Mouse (Mus musculus): Measurements from ENCODE around the gene Eef1g. TPM values are rescaled to one million over a fixed set of nuclear protein-coding genes. Genes with fewer than 3 reads are reported as not detected.

The Eef1g gene
- polyA plus RNA-seq, 1 experiment from 2014 or later: 352 TPM

DNA sequence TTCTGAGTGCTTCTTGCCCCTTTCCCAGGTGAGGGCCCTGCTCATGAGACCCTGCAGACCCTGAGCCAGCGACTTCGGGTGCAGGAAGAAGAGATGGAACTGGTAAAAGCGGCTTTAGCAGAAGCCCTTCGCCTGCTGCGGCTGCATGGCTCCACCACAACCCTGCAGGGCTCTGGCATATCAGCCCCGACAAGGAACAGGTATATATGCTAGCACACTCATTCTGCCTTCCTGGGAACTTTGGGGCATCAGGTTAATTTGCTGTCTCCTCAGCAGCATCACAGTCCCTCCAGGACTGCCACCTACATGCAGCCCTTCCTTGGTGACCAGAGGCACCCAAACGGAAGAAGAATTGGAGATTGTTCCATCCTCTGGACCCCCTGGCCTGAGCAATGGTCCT, 36.1 kb upstream of the Eef1g start:
- H3K9ac ChIP-seq: 0 out of 2 replicates have a peak overlapping the region, but pooled peaks have one; percentile 9
- ATAC-seq (ENCODE audit: low FRiP score): no peak
- WGBS: 89% methylated on average over 7 of the region's 7 CpGs
- H3K4me2 ChIP-seq (replicated peaks): peak overlapping the region; percentile 67
- peaks cover 26% of the 10 kb centered on the region for H3K36me3 ChIP-seq
- 0 out of 2 replicates have a peak overlapping the region, but pooled peaks have one; percentile 54 for H3K4me3 ChIP-seq
- no peaks in the 10 kb centered on the region for H3K9me3 ChIP-seq (replicated peaks)
- H3K27me3 ChIP-seq: peaks cover 6% of the 10 kb centered on the region
- peaks cover 13% of the 10 kb centered on the region for H3K4me1 ChIP-seq
- H3K27ac ChIP-seq: no peak overlapping the region

DNA sequence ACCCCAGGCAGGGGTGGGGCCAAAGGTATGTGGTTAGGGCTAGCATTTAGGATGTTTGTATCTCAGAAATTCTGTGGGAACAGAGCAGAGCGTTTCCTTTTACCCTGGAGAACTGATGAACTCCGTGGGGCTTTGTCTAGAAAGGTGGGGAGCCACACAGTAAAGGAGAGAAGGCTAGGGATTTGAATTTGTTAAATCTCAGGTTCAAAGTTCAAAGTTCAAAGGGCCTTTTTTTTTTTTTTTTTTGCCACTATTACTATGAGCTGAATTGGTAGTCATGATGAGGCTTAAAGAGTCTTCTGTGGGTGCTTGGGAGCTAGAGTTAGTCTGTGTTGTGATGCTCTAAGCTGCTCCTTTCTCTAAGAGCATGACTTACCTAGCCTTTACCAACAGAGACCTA, 30.1 kb upstream of the Eef1g start:
- H3K9ac ChIP-seq: 0 out of 2 replicates have a peak overlapping the region, but pooled peaks have one; percentile 23
- no peaks in the 10 kb centered on the region for H3K9me3 ChIP-seq (replicated peaks)
- H3K27me3 ChIP-seq: no peaks in the 10 kb centered on the region
- H3K4me1 ChIP-seq: peaks cover 6% of the 10 kb centered on the region
- ATAC-seq (ENCODE audit: low FRiP score): no peak
- 78% methylated on average over 2 of the region's 2 CpGs for WGBS
- H3K27ac ChIP-seq: no peak overlapping the region
- no peak overlapping the region for H3K4me2 ChIP-seq (replicated peaks)
- H3K4me3 ChIP-seq: no peak overlapping the region
- H3K36me3 ChIP-seq: peaks cover 17% of the 10 kb centered on the region

DNA sequence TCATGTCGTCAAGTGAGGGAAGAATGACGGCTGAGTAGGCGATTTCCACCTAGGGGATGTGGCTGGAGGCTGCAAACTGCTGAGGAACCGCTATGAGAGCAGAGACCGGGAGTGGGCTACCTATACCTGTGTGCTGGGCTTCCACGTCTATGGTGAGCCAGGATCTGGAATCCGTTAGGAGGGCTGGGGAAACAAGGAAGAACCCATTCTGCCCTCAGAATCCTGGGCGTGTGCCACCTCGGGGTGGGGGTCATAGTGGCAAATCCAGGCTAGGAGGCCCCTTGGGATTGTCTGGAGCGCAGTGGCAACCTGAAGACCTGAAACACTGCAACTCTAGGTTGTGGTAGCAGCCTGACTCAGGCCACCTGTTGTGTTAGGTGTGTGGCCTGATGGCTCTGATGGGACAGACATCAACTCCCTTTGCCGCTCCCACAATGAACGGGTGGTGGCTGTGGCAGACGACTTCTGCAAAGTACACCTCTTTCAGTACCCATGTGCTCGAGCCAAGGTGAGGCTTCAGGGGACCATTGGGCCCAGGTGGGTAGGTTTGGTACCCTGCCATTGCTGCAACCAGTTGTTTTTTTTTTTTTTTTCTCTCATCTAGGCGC, 26.2 kb upstream of the Eef1g start:
- no peaks in the 10 kb centered on the region for H3K9me3 ChIP-seq (replicated peaks)
- H3K9ac ChIP-seq: no peak overlapping the region
- peak overlapping the region; percentile 68; the same call in 1 of the 2 replicates for H3K4me2 ChIP-seq (replicated peaks)
- no peak overlapping the region for H3K4me3 ChIP-seq
- peaks cover 24% of the 10 kb centered on the region for H3K4me1 ChIP-seq
- 83% methylated on average over 15 of the region's 15 CpGs for WGBS
- no peak for ATAC-seq (ENCODE audit: low FRiP score)
- no peak overlapping the region for H3K27ac ChIP-seq
- H3K36me3 ChIP-seq: peaks cover 25% of the 10 kb centered on the region
- H3K27me3 ChIP-seq: no peaks in the 10 kb centered on the region

DNA sequence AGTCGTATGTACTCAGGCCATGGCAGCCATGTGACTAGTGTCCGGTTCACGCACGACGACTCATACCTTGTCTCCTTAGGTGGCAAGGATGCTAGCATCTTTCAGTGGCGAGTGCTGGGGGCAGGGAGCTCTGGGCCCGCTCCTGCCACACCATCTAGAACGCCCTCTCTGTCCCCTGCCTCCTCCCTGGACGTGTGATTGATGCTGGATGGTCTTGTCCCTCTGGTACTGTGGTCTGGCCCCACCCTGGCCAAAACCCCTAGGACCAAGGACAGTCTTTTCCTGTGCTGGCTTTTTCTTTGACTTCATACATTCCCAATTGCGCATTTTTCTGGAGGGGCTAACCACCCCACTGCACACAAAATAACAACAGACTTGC, 25.7 kb upstream of the Eef1g start:
- Histone ChIP-seq H3K27ac (peak overlapping the region; percentile 97), H3K4me2 (replicated peaks) (peak overlapping the region; percentile 68), H3K9ac (peak overlapping the region; percentile 95), H3K36me3 (peaks cover 30% of the 10 kb centered on the region), H3K9me3 (replicated peaks) (no peaks in the 10 kb centered on the region), H3K4me1 (peaks cover 24% of the 10 kb centered on the region), H3K4me3 (peak overlapping the region; percentile 83), H3K27me3 (no peaks in the 10 kb centered on the region)
- no peak; the same call in 1 of the 2 replicates for ATAC-seq (ENCODE audit: low FRiP score)
- WGBS: 40% methylated on average over 10 of the region's 10 CpGs

DNA sequence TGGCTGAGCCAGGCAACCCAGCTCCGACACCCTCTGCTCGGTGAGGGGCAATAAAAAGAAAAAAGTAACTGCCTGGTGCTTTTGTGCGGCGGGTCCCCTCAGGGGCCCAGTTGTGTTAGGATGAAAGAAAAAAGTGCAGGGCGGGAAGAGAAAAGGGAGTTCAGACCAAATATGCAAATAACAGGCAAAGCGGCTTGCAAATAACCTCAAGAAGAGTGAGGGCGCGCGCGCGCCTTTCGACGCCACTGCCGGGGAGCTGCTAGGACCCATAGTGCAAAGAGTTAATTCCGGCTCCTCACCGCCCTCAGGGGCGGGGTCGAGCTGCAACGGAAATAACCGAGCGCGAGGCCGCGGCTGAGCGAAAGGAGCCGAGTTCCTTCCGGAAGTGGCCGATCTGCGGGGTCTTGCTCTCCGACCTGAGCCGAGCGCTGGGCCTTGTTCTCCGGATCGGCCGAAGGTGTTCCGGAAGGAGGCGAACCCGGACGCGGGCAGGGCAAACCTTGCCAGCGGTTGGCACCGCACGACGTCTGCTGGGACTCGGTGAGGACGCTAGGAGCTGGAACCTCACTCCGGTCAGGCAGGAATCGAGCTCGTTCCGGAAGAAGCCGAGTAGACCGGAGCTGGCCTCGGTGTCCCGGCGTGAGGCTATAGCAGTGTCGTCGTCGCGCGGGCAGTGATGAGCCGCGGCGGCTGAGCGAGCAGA, 25.2 kb upstream of the Eef1g start, which contains the start of gene Mta2:
Mta2 (plus strand) TSS at position 361 of the 703 bp plus-strand sequence.
- H3K27ac ChIP-seq: peak within 1 kb of the TSS; percentile 97
- H3K36me3 ChIP-seq: peaks cover 33% of the 10 kb centered on the region
- H3K4me3 ChIP-seq: peak within 1 kb of the TSS; percentile 83
- peak within 1 kb of the TSS; percentile 68 for H3K4me2 ChIP-seq (replicated peaks)
- peak within 1 kb of the TSS; percentile 95 for H3K9ac ChIP-seq
- peaks cover 24% of the 10 kb centered on the region for H3K4me1 ChIP-seq
- H3K27me3 ChIP-seq: no peaks in the 10 kb centered on the region
- peak; percentile 95 for ATAC-seq (ENCODE audit: low FRiP score)
- WGBS: under 1% methylated on average over 64 of the region's 64 CpGs
- no peaks in the 10 kb centered on the region for H3K9me3 ChIP-seq (replicated peaks)

DNA sequence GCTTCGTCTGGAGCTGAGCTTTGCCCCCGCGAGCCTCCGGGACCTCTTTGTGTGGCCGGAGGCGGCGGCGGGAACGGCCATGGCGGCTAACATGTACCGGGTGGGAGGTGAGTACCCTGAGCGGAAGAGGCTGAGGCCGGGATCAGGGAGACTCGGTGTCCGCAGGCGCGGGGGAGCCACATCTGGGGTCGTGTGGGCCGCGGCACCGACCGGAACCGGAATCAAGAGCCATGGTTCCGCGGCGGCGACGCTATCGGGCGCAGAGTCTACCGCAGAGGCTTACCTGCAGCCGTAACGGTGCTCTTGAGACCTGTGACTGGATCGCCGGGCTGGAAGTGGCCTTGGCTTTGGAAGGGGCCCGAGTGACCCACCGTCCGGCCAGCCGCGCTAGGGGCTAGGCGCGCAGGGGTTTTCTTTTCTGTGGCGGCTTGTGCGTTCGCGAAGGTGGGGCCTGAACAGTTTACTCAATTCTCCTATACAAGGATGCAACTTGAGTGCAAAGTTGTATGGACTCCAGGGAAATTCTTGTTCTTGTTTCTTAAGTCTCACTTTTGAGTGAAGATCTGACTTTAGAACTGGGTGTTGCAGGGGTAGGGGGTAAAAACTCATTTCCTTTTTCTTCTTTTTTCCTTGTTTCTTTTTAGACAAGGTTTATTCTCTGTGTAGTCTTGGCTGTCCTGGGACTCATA, 24.4 kb upstream of the Eef1g start:
- peak; percentile 72 for ATAC-seq (ENCODE audit: low FRiP score)
- Histone ChIP-seq H3K4me2 (replicated peaks) (peak overlapping the region; percentile 68), H3K9me3 (replicated peaks) (no peaks in the 10 kb centered on the region), H3K27me3 (no peaks in the 10 kb centered on the region), H3K4me3 (peak overlapping the region; percentile 83), H3K36me3 (peaks cover 33% of the 10 kb centered on the region), H3K27ac (peak overlapping the region; percentile 97), H3K4me1 (peaks cover 24% of the 10 kb centered on the region), H3K9ac (peak overlapping the region; percentile 95)
- under 1% methylated on average over 46 of the region's 46 CpGs for WGBS

DNA sequence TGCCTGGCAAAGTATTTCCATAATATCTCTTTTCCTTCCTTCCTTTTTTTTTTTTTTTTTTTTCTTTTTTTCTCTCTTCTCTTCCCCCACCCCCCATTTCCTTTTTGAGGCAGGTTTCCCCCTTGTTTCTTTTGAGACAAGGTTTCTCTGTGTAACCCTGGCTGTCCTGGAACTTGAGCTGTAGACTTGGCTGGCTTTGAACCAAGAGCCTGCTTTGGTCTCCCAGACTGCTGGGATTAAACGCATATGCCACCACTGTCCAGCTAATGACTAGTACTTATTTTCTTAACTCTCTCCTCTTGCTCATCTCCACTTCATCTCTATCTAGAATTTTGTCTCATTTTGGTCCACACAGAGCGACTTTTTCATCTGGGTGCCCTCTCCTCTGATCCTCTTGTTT, 23.8 kb upstream of the Eef1g start:
- Histone ChIP-seq H3K9ac (peak overlapping the region; percentile 95), H3K4me3 (peak overlapping the region; percentile 83), H3K27me3 (no peaks in the 10 kb centered on the region), H3K36me3 (peaks cover 38% of the 10 kb centered on the region), H3K4me2 (replicated peaks) (peak overlapping the region; percentile 68), H3K4me1 (peaks cover 24% of the 10 kb centered on the region), H3K9me3 (replicated peaks) (no peaks in the 10 kb centered on the region), H3K27ac (no peak overlapping the region)
- no peak for ATAC-seq (ENCODE audit: low FRiP score)
- WGBS: 75% methylated on average over 2 of the region's 2 CpGs

DNA sequence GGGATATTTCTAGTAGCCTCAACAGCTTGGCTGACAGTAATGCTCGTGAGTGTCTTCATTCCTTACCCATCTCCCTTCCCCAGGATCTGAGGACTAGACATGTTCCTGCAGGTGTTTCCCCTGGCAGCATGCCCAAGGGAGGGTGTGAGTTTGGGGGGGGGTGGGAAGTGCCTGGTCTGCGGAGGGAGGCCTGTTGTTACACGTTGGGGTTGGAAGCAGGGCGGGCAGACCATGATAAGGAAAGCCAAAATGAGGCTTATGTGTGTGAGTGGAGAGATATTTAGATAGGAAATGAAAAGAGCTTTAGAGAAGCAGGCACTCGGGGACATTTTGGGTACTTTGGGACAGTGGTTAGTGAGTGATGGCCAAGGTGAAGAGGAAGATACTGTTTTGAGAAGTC, 22.8 kb upstream of the Eef1g start:
- ATAC-seq (ENCODE audit: low FRiP score): no peak

DNA sequence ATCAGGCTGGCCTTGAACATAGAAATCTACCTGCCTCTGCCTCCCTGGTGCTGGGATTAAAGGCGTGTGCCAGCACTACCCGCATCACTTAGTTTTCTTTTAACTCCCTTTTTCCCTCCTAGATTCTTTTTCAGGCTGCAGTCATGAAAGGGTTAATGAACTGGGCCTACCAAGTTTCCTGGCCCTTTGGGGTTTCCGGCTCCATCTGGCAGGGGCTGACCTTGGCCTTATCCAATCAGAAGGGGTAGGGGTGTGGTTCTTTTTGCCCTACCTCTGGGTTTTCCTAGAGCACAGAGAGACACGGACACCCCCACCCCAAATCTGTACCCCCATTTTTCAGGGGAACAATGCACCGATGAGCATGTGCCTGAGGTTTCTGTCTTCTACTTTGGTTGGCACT, 22.1 kb upstream of the Eef1g start:
- 43% methylated on average over 5 of the region's 5 CpGs for WGBS
- Histone ChIP-seq H3K36me3 (peaks cover 55% of the 10 kb centered on the region), H3K9ac (no peak overlapping the region), H3K27ac (no peak overlapping the region), H3K4me2 (replicated peaks) (peak overlapping the region; percentile 35), H3K4me3 (0 out of 2 replicates have a peak overlapping the region, but pooled peaks have one; percentile 4), H3K27me3 (no peaks in the 10 kb centered on the region), H3K9me3 (replicated peaks) (no peaks in the 10 kb centered on the region), H3K4me1 (peaks cover 24% of the 10 kb centered on the region)
- ATAC-seq (ENCODE audit: low FRiP score): no peak

More for the DNA sequence above, 22.8 kb upstream of the Eef1g start:
- Histone ChIP-seq H3K27ac (no peak overlapping the region), H3K4me2 (replicated peaks) (peak overlapping the region; percentile 68), H3K9ac (peak overlapping the region; percentile 47; the same call in 1 of the 2 replicates), H3K27me3 (no peaks in the 10 kb centered on the region), H3K4me3 (no peak overlapping the region), H3K9me3 (replicated peaks) (no peaks in the 10 kb centered on the region), H3K36me3 (peaks cover 48% of the 10 kb centered on the region), H3K4me1 (peaks cover 24% of the 10 kb centered on the region)
- WGBS: 69% methylated on average over 5 of the region's 5 CpGs

DNA sequence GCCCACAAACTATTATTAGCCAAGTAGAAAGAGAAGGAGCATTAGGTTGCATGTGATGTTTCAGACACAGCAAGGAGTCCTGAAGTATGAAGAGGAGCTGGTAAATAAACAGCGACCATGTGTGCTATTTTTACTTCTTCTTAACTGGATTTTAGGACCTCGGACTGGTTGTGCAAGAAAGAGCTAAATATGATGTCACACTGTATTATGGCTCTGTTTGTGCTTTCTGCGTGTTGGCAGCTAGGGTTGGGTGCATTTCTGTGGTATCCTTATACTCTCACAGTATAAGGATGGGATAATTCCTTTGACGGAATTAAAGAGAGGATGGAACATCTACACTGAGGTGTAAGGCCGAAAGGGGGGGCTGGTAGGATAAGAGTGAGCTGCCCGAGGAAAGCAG, 21.6 kb upstream of the Eef1g start:
- peak overlapping the region; percentile 19; the same call in 1 of the 2 replicates for H3K9ac ChIP-seq
- no peaks in the 10 kb centered on the region for H3K27me3 ChIP-seq
- WGBS: 85% methylated on average over 6 of the region's 6 CpGs
- peak overlapping the region; percentile 35 for H3K4me2 ChIP-seq (replicated peaks)
- ATAC-seq (ENCODE audit: low FRiP score): no peak
- no peaks in the 10 kb centered on the region for H3K9me3 ChIP-seq (replicated peaks)
- H3K4me3 ChIP-seq: 0 out of 2 replicates have a peak overlapping the region, but pooled peaks have one; percentile 4
- H3K27ac ChIP-seq: no peak overlapping the region
- peaks cover 24% of the 10 kb centered on the region for H3K4me1 ChIP-seq
- H3K36me3 ChIP-seq: peaks cover 59% of the 10 kb centered on the region

DNA sequence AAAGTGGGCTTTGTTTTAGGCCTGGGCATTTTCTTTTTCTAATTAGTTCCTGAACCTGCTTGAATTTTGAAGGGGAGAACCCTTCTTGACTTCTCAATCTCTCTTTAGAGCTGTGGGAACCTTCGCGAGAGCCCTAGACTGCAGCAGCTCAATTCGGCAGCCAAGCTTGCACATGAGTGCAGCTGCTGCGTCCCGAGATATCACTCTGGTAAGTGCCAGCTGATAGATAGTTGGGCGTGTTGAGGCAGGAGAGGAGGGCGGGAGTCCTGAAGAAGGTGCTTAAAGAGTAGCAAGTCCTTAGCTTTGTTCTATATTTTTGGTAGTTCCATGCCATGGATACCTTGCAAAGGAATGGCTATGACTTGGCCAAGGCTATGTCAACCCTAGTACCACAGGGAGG, 19.9 kb upstream of the Eef1g start:
- no peaks in the 10 kb centered on the region for H3K27me3 ChIP-seq
- no peak overlapping the region for H3K4me3 ChIP-seq
- WGBS: 98% methylated on average over 7 of the region's 7 CpGs
- no peak overlapping the region for H3K4me2 ChIP-seq (replicated peaks)
- peaks cover 76% of the 10 kb centered on the region for H3K36me3 ChIP-seq
- H3K9ac ChIP-seq: no peak overlapping the region
- no peak for ATAC-seq (ENCODE audit: low FRiP score)
- H3K9me3 ChIP-seq (replicated peaks): no peaks in the 10 kb centered on the region
- peaks cover 18% of the 10 kb centered on the region for H3K4me1 ChIP-seq
- no peak overlapping the region for H3K27ac ChIP-seq

DNA sequence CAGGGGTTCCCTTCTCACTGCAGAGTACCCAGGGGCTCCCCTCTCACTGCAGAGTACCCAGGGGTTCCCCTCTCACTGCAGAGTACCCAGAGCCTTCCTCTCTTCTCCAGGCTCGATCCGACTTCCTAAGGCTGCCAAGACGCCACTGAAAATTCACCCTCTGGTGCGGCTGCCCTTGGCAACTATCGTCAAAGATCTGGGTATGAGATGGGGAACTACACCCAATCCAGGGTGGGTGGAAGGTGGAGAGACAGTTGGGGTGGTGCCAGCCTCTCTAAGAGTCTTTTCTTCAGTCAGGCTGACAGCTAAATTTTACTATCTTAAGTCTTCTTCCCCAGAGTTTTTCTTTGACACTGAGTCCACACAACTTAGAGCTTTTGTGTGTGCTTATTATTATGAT, 16.7 kb upstream of the Eef1g start:
- no peak for ATAC-seq (ENCODE audit: low FRiP score)
- Histone ChIP-seq H3K4me1 (peaks cover 23% of the 10 kb centered on the region), H3K27ac (no peak overlapping the region), H3K4me2 (replicated peaks) (no peak overlapping the region), H3K9ac (no peak overlapping the region), H3K9me3 (replicated peaks) (no peaks in the 10 kb centered on the region), H3K4me3 (no peak overlapping the region), H3K36me3 (peaks cover 72% of the 10 kb centered on the region), H3K27me3 (no peaks in the 10 kb centered on the region)
- 95% methylated on average over 5 of the region's 5 CpGs for WGBS

Data from hindbrain, embryonic 12.5 days (tissue).